Mouse (Mus musculus): ENCODE data around the gene Yrdc. TPM values are rescaled to one million over a fixed set of nuclear protein-coding genes. Genes with fewer than 3 reads are reported as not detected.
A peak's percentile ranks its signal among the peaks of the same experiment; 100 is the strongest.

Yrdc gene
- total RNA-seq, 2 experiments from 2014 or later, result 4.2 to 19.4 TPM

DNA sequence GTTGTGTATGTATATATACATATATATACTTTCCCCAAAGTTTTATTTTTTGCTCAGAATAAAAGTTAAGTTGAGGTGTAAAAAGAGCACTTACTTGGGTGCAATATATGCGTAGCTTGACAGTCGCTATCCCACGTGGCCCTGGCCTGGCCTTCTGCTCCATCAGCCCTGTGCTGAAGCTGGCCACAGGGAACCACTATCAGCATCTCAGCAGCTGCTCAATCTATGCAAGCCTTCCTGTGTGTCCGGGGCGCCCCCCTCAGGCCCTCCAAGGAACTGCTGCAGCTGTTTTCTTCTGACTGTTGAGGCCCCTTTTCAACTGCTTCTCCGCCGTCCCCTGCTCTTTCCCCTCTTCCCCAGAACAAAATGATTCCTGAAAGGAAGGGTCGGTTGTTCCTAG, 2.9 kb upstream of the Yrdc start:
- ATAC-seq (replicated peaks; ENCODE audit: low FRiP score, poor library complexity, severe bottlenecking), result peak; percentile 56

GRCm38 (mm10) chr4:124849631-124850260, 733 bp upstream of the Yrdc start:
- 0 out of 2 replicates have a peak, but pooled peaks have one; percentile 0 for ATAC-seq (replicated peaks; ENCODE audit: low FRiP score, poor library complexity, severe bottlenecking)

GRCm38 (mm10) chr4:124850933-124851658, 617 bp downstream of the Yrdc start, which contains the start of gene 1110065P20Rik:
TSS of gene 1110065P20Rik (minus strand) at chr4:124851196.
- ATAC-seq (replicated peaks; ENCODE audit: low FRiP score, poor library complexity, severe bottlenecking), result 0 out of 2 replicates have a peak, but pooled peaks have one; percentile 11

DNA sequence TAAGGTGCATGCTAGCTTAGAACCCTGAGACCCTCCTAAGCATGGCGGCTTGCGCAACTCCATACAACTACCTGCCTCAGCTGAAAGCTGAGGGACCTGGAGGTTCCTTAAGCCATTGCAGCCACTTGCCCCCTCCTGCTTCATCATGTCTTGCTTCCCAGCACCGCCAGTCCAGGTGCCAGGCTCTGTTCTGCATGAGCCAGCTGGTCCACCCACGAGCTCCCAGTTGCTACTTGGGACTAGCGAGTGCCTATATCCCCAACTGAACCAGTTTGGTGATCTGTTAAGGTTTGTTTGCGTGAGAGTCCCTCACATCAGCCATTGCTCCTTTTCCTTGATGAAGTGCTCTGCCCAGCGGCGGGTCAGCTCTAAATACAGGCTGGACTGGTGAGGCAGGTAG, 5.8 kb downstream of the Yrdc start:
- ATAC-seq (replicated peaks; ENCODE audit: low FRiP score, poor library complexity, severe bottlenecking), result no peak

DNA sequence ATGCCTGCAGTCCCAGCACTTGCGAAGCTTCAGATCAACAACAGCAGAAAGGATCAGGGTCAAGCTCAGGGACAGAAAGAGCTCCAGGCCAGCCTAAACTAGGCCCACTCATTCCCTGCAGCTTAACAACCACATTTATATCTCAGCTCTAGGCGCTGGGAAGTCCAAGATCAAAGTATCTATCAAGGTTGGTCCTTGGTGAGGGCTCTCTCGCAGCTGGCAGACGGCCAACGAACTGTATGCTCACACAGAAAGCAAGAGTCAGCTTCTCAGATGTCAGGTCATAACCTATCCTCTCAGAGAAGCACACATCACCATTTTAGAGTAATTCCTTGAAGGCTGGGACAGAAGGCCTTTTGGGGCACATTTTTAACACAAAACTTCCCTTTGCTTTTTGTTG, 7.9 kb downstream of the Yrdc start:
- ATAC-seq (replicated peaks; ENCODE audit: low FRiP score, poor library complexity, severe bottlenecking), result no peak

- ATAC-seq (replicated peaks; ENCODE audit: low FRiP score, poor library complexity, severe bottlenecking), result no peak
These were observed 10.0 kb downstream of the Yrdc start for GRCm38 (mm10) chr4:124860446-124860845.

GRCm38 (mm10) chr4:124861283-124862188, 11.1 kb downstream of the Yrdc start, which contains the start of gene Maneal:
TSS of gene Maneal (minus strand) at chr4:124862171.
- peak; percentile 59 for ATAC-seq (replicated peaks; ENCODE audit: low FRiP score, poor library complexity, severe bottlenecking)

DNA sequence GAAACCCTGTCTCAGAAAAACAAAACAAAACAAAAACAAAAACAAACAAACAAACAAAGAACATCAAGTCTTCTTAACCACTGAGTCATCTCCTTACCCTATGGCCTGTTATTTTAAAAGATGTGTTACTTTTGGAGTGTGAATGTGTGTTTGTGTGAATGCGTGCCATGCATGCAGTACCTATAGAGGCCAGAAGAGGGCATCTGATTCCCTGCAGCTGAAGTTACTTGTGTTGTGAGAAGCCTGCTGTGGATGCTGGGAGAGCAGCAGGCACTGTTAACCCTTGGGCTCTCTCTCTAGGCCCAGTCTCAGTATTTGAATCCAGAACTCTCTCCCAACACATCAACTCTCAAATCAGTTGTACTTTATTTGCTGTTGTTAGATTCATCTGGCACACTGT, 22.2 kb downstream of the Yrdc start:
- ATAC-seq (replicated peaks; ENCODE audit: low FRiP score, poor library complexity, severe bottlenecking), result no peak

GRCm38 (mm10) chr4:124880599-124880998, 30.1 kb downstream of the Yrdc start, which contains the start of gene Epha10:
TSS of gene Epha10 (plus strand) at chr4:124880899.
- no peak for ATAC-seq (replicated peaks; ENCODE audit: low FRiP score, poor library complexity, severe bottlenecking)

GRCm38 (mm10) chr4:124881341-124881908, 30.9 kb downstream of the Yrdc start:
- no peak for ATAC-seq (replicated peaks; ENCODE audit: low FRiP score, poor library complexity, severe bottlenecking)

DNA sequence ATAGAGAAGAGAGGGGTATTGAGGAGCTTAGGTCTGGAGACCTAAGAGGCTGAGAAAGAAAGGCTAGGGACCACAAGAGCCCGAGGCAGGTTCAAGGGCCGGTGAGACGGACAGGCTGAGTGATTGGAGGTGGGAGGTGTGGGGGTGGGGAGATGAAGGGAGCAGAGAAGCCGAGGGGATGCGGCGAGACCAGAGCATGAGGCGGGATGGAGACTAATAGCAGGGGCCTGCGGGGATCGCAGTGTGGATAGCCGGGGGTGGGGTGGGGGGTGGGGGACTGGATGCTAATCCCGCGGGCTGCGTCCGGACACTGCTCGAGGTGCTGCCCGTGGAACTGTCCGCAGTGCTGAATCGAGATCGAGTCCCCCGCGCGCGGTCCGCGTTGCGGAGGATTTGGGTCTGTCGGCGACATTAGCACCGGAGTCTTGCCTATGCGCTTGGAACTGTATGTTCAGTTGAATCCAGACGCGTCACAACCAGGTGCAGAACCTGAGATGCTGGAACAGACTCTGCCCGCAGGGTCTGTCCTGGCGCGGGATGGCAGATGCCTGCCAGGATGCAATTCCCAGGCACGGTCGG, 31.8 kb downstream of the Yrdc start:
- ATAC-seq (replicated peaks; ENCODE audit: low FRiP score, poor library complexity, severe bottlenecking), result no peak

GRCm38 (mm10) chr4:124888702-124889101, 38.2 kb downstream of the Yrdc start:
- ATAC-seq (replicated peaks; ENCODE audit: low FRiP score, poor library complexity, severe bottlenecking), result no peak

DNA sequence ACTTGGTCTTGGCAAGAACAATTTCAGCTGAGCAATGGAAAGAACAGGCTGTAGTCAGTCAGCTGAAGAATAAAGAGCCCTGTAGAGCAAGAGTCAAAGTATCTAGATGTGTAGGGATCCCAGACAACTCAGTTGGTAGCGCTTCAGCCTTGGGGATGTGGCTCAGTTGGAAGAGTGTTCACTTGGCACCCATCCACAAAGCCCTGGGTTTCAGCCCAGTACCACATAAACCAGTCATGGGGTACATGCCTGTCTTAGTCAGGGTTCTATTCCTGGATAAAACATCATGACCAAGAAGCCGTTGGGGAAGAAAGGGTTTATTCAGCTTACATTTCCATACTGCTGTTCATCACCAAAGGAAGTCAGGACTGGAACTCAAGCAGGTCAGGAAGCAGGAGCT, 39.5 kb downstream of the Yrdc start:
- no peak for ATAC-seq (replicated peaks; ENCODE audit: low FRiP score, poor library complexity, severe bottlenecking)

- no peak for ATAC-seq (replicated peaks; ENCODE audit: low FRiP score, poor library complexity, severe bottlenecking)
These were observed 40.4 kb downstream of the Yrdc start for GRCm38 (mm10) chr4:124890831-124891230.

DNA sequence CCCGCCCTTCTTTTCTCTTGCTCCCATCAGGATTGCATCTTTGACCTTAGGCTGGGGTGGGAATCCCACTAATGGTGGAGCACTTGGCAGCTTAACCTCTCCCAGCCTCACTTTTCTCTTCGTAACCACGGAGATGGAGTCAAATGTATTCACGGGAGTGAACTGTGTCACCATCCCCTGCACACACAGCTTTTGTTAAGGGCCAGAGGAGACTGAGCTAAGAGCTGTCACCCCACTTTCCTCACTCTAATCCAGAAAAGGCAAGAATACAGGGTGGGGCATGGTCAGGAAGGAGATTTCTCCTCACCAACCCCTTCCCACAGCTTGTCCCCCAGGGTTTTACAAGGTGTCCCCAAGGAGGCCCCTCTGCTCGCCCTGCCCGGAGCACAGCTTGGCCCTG, 43.3 kb downstream of the Yrdc start:
- no peak for ATAC-seq (replicated peaks; ENCODE audit: low FRiP score, poor library complexity, severe bottlenecking)

DNA sequence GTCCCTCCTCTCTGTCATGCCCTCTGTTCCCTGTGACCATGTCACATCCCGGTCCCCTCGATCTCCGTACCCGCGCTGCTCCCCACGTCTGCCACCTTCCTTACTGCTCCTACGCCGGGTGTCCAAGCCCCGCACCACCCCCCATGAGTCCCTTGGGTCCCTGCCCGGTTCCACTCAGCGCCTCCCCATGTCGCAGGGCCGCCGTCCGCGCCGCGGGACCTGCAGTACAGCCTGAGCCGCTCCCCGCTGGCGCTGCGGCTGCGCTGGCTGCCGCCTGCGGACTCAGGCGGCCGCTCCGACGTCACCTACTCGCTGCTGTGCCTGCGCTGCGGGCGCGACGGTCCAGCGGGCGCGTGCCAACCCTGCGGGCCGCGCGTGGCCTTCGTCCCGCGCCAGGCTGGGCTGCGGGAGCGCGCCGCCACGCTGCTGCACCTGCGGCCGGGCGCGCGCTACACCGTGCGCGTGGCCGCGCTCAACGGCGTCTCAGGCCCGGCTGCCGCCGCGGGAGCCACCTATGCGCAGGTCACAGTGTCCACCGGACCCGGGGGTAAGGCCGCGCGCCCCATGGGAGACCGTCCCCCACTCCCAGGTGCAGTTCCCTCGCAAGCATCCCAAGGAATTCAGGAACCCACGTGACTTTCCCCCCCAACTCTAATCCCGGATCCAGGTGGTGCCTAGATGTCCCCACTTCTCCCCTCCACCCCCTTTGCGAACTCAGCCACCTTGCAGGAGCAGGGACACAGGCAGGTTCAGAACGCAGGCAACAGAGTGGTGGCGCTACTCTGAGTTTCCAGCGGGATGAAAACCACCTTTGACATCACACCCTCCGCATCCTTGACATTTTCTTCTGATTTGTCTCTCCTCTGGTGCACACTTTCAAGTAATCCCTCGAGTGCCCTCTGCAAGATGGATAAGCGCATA, 44.3 kb downstream of the Yrdc start:
- ATAC-seq (replicated peaks; ENCODE audit: low FRiP score, poor library complexity, severe bottlenecking), result 0 out of 2 replicates have a peak, but pooled peaks have one; percentile 14

DNA sequence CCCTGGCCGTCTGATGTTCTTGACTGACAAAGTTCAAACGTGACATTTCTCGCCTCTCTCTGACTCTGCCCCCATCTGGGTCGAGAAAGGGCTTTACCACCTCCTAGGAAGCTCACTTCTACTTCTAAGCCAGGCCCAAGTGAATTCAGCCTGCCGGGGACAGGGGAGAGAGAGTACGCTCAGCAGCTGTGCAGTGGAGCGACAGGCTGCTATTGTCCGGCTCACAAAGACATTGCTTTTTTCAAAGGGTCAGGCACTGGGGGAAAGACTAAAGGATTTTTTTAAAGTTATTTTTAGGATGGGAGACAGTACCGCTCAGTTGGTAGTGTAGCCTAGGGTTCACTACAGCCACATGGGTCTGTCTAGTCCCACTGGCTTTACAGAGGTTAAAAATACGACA, 47.9 kb downstream of the Yrdc start:
- no peak for ATAC-seq (replicated peaks; ENCODE audit: low FRiP score, poor library complexity, severe bottlenecking)

DNA sequence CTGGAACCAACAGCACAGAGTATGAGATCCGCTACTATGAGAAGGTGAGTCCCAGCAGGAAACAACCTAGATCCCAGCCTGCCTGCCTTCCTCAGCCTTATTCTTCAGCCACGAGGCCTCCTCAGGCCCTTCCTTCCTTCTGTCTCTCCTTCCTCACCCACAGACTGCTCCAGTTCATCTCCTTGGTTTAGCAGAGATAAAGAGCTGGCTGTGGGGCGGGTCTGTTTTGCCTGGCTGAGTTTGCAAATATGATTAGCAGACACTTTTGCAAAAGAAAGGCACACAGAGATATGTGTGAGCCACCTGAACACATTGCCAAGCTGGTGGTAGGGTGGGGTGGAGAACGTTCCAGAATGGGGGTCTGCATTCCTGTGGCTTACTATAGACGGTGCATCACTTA, 49.4 kb downstream of the Yrdc start:
- ATAC-seq (replicated peaks; ENCODE audit: low FRiP score, poor library complexity, severe bottlenecking), result no peak
